Mouse (Mus musculus) megakaryocyte, embryonic 14.5 days (primary cell): ENCODE data around the gene Sgpp2. TPM values are rescaled to one million over a fixed set of nuclear protein-coding genes. Genes with fewer than 3 reads are reported as not detected.

Experiments used
- H3K27me3 ChIP-seq: replicated peaks from 2 replicates; pipeline ENCODE3; 2012; ENCODE audit warnings: inconsistent platforms
- H3K36me3 ChIP-seq: replicated peaks from 2 replicates; pipeline ENCODE3; 2012; ENCODE audit warnings: low read length, inconsistent platforms, mixed read lengths
- H3K4me1 ChIP-seq: 2 replicates; pipeline ENCODE4 v1.6.1; 2012; ENCODE audit warnings: inconsistent platforms
- H3K4me3 ChIP-seq: replicated peaks from 2 replicates; pipeline ENCODE3; 2012; ENCODE audit warnings: moderate library complexity, mild to moderate bottlenecking, inconsistent platforms
- H3K9me3 ChIP-seq: 2 replicates; pipeline ENCODE4 v1.6.1; 2012; ENCODE audit warnings: inconsistent platforms
- FLI1 ChIP-seq: IDR thresholded peaks from 2 replicates; pipeline ENCODE4 v1.6.1; 2012; ENCODE audit warnings: low read length, inconsistent platforms, mixed read lengths
- GATA1 ChIP-seq: IDR thresholded peaks from 3 replicates; pipeline ENCODE4 v1.6.1; 2012; ENCODE audit warnings: mixed read lengths, low read length, inconsistent platforms, borderline replicate concordance
- polyA plus RNA-seq: library from polyadenylated mRNA; stranded (reverse); fragments of >175 nt; gene quantifications from 2 replicates; pipeline ENCODE4 v1.2.3, GENCODE M21; 2012; ENCODE audit warnings: low replicate concordance; ENCODE audit not compliant: insufficient read depth

Gene Sgpp2
- polyA plus RNA-seq, 1 experiment = not detected

GRCm38 (mm10) chr1:78417154-78417911 lies 107.2 kb downstream of the Sgpp2 start:
- H3K27me3 ChIP-seq = no peaks in the 10 kb centered on the region
- peaks cover 69% of the 10 kb centered on the region for H3K36me3 ChIP-seq
- TF ChIP-seq GATA1 (no peak), FLI1 (no peak)
- H3K9me3 ChIP-seq = no peaks in the 10 kb centered on the region
- no peak overlapping the region for H3K4me3 ChIP-seq
- peaks cover 57% of the 10 kb centered on the region for H3K4me1 ChIP-seq

GRCm38 (mm10) chr1:78419593-78419992 lies 109.4 kb downstream of the Sgpp2 start:
- Histone ChIP-seq H3K27me3 (no peaks in the 10 kb centered on the region), H3K4me1 (peaks cover 72% of the 10 kb centered on the region), H3K36me3 (peaks cover 70% of the 10 kb centered on the region), H3K4me3 (no peak overlapping the region), H3K9me3 (no peaks in the 10 kb centered on the region)
- TF ChIP-seq FLI1 (no peak), GATA1 (no peak)

- no peak overlapping the region for H3K4me3 ChIP-seq
- H3K27me3 ChIP-seq = no peaks in the 10 kb centered on the region
- TF ChIP-seq GATA1 (no peak), FLI1 (no peak)
- no peaks in the 10 kb centered on the region for H3K9me3 ChIP-seq
- peaks cover 70% of the 10 kb centered on the region for H3K36me3 ChIP-seq
- H3K4me1 ChIP-seq = peaks cover 78% of the 10 kb centered on the region
Measured at GRCm38 (mm10) chr1:78420271-78420670, 110.1 kb downstream of the Sgpp2 start.

GRCm38 (mm10) chr1:78421749-78422148 lies 111.6 kb downstream of the Sgpp2 start:
- TF ChIP-seq FLI1 (no peak), GATA1 (no peak)
- Histone ChIP-seq H3K4me3 (peak overlapping the region; percentile 15), H3K9me3 (no peaks in the 10 kb centered on the region), H3K27me3 (no peaks in the 10 kb centered on the region), H3K36me3 (peaks cover 69% of the 10 kb centered on the region), H3K4me1 (peaks cover 91% of the 10 kb centered on the region)

GRCm38 (mm10) chr1:78422576-78422975 lies 112.4 kb downstream of the Sgpp2 start:
- Histone ChIP-seq H3K4me1 (peaks cover 90% of the 10 kb centered on the region), H3K9me3 (no peaks in the 10 kb centered on the region), H3K36me3 (peaks cover 62% of the 10 kb centered on the region), H3K27me3 (no peaks in the 10 kb centered on the region), H3K4me3 (peak overlapping the region; percentile 80)
- no peak for TF ChIP-seq GATA1

- Histone ChIP-seq H3K27me3 (no peaks in the 10 kb centered on the region), H3K36me3 (peaks cover 55% of the 10 kb centered on the region), H3K9me3 (no peaks in the 10 kb centered on the region), H3K4me1 (peaks cover 91% of the 10 kb centered on the region), H3K4me3 (no peak overlapping the region)
- no peak for TF ChIP-seq FLI1
- no peak for TF ChIP-seq GATA1
Measured at GRCm38 (mm10) chr1:78424848-78425247, 114.7 kb downstream of the Sgpp2 start.

- no peak overlapping the region for H3K4me3 ChIP-seq
- H3K9me3 ChIP-seq = no peaks in the 10 kb centered on the region
- no peaks in the 10 kb centered on the region for H3K27me3 ChIP-seq
- H3K36me3 ChIP-seq = peaks cover 53% of the 10 kb centered on the region
- no peak for TF ChIP-seq GATA1
- no peak for TF ChIP-seq FLI1
- H3K4me1 ChIP-seq = peaks cover 90% of the 10 kb centered on the region
Measured at GRCm38 (mm10) chr1:78425309-78425708, 115.2 kb downstream of the Sgpp2 start.

GRCm38 (mm10) chr1:78425793-78426700 lies 115.9 kb downstream of the Sgpp2 start:
- Histone ChIP-seq H3K36me3 (peaks cover 53% of the 10 kb centered on the region), H3K9me3 (no peaks in the 10 kb centered on the region), H3K4me1 (peaks cover 82% of the 10 kb centered on the region), H3K4me3 (peak overlapping the region; percentile 39), H3K27me3 (no peaks in the 10 kb centered on the region)
- TF ChIP-seq GATA1 (no peak), FLI1 (no peak)

- TF ChIP-seq GATA1 (no peak), FLI1 (no peak)
- Histone ChIP-seq H3K27me3 (no peaks in the 10 kb centered on the region), H3K4me3 (peak overlapping the region; percentile 75), H3K36me3 (peaks cover 52% of the 10 kb centered on the region), H3K4me1 (peaks cover 74% of the 10 kb centered on the region), H3K9me3 (no peaks in the 10 kb centered on the region)
Measured at GRCm38 (mm10) chr1:78426841-78427240, 116.7 kb downstream of the Sgpp2 start.

- Histone ChIP-seq H3K4me3 (no peak overlapping the region), H3K4me1 (peaks cover 54% of the 10 kb centered on the region), H3K9me3 (no peaks in the 10 kb centered on the region), H3K36me3 (peaks cover 55% of the 10 kb centered on the region), H3K27me3 (no peaks in the 10 kb centered on the region)
- TF ChIP-seq GATA1 (no peak), FLI1 (no peak)
Measured at GRCm38 (mm10) chr1:78428851-78429250, 118.7 kb downstream of the Sgpp2 start.
